ENCODE assay signal across 9 mouse cellular contexts in genomic region chr17:23550856-23551255, GRCm38 (mm10). TPM values are rescaled to one million over a fixed set of nuclear protein-coding genes. Genes with fewer than 3 reads are reported as not detected.
DNase-seq lines count a peak whose midpoint lies in the region; ATAC-seq lines count a peak whose summit lies in the region.
"Had no signal": no experiment of that assay in that cellular context is flagged by ENCODE, and none has a peak within 500 bp of the region (broad histone marks: within the 10 kb centered on the region; RNA-seq: fewer than 3 reads in every experiment).

No protein-coding gene starts in this region.

- 0 out of 2 replicates have a peak, but pooled peaks have one; percentile 1 for ATAC-seq in erythroblast, adult 5-6 weeks (replicated peaks; ENCODE audit: low FRiP score, poor library complexity, severe bottlenecking)
- no peak for ATAC-seq in limb, embryonic 12.5 days (ENCODE audit: insufficient number of reproducible peaks, insufficient read depth, low FRiP score, low TSS enrichment, low read depth)
- ATAC-seq in neural tube, embryonic 12.5 days (ENCODE audit: low FRiP score, low read depth) = 0 out of 2 replicates have a peak, but pooled peaks have one; percentile 10

- H3K4me3 ChIP-seq in limb, embryonic 12.5 days (replicated peaks) = peak overlapping the region; percentile 57
- peak overlapping the region; percentile 54 for H3K4me3 ChIP-seq in neural tube, embryonic 12.5 days

- peak; percentile 30 to 34 for DNase-seq in left cerebral cortex, postnatal 25 days (ENCODE audit: low spot score in 2 of 2)
- no peak for DNase-seq in left cerebral cortex, adult 9 months (ENCODE audit: low spot score in 2 of 2)
- peak; percentile 49 for DNase-seq in T-cell, adult 2 months (ENCODE audit: low spot score)
- no peak for DNase-seq in left cerebral cortex, adult 18-20 months (ENCODE audit: low spot score in 2 of 2)
- DNase-seq in layer of hippocampus, postnatal 25 days (ENCODE audit: extremely low spot score in 1 of 2, low spot score in 1 of 2) = no peak

- intact Hi-C loops in left cerebral cortex, postnatal 25 days (cut with DNase I) = no loop called here

- peak overlapping the region; percentile 45 for H3K9ac ChIP-seq in limb, embryonic 12.5 days (replicated peaks)
- peak overlapping the region; percentile 49 for H3K9ac ChIP-seq in neural tube, embryonic 12.5 days

- no peaks in the 10 kb centered on the region for H3K27me3 ChIP-seq in limb, embryonic 12.5 days
- H3K27me3 ChIP-seq in neural tube, embryonic 12.5 days (replicated peaks) = no peaks in the 10 kb centered on the region

- H3K4me2 ChIP-seq in limb, embryonic 12.5 days = peak overlapping the region; percentile 74
- H3K4me2 ChIP-seq in neural tube, embryonic 12.5 days (replicated peaks) = peak overlapping the region; percentile 74

- WGBS in limb, embryonic 12.5 days = under 1% methylated on average over 15 of the region's 15 CpGs
- WGBS in neural tube, embryonic 12.5 days = under 1% methylated on average over 15 of the region's 15 CpGs

- H3K36me3 ChIP-seq in limb, embryonic 12.5 days = peaks cover 19% of the 10 kb centered on the region
- H3K36me3 ChIP-seq in neural tube, embryonic 12.5 days = peaks cover 9% of the 10 kb centered on the region

- peaks cover 8% of the 10 kb centered on the region for H3K4me1 ChIP-seq in limb, embryonic 12.5 days (replicated peaks)
- H3K4me1 ChIP-seq in neural tube, embryonic 12.5 days = peaks cover 3% of the 10 kb centered on the region

- H3K27ac ChIP-seq in limb, embryonic 12.5 days = peak overlapping the region; percentile 59
- 0 out of 2 replicates have a peak overlapping the region, but pooled peaks have one; percentile 10 for H3K27ac ChIP-seq in neural tube, embryonic 12.5 days

- H3K9me3 ChIP-seq in limb, embryonic 12.5 days = no peaks in the 10 kb centered on the region
- H3K9me3 ChIP-seq in neural tube, embryonic 12.5 days = no peaks in the 10 kb centered on the region

RNA-seq across cellular contexts. Expression of gene Zfp213, which starts 13.2 kb away (rescaled TPM):
- 1 to 10 TPM; 6.5 to 7.0 TPM for total RNA-seq in left cerebral cortex, postnatal 25 days (2021)
- 1.7 and 2.5 TPM in 2 replicates for total RNA-seq in erythroblast, adult 5-6 weeks (2015; ENCODE audit: low replicate concordance)
- total RNA-seq in erythroblast, adult 5-6 weeks (2017; ENCODE audit: low replicate concordance) = 0.34 and 2.5 TPM in 2 replicates
- 24.7 and 26.6 TPM in 2 replicates for polyA plus RNA-seq in limb, embryonic 12.5 days (2016; fragmentation: Nextera tagmentation; extraction: Ambion mirVana)
- 21.3 and 22.6 TPM in 2 replicates for polyA plus RNA-seq in neural tube, embryonic 12.5 days (2016; fragmentation: Nextera tagmentation; extraction: Ambion mirVana)
- total RNA-seq in left cerebral cortex, adult 18-20 months (2021) = 1 to 10 TPM; 6.8 to 7.1 TPM
- total RNA-seq in layer of hippocampus, postnatal 25 days (2021) = 1 to 10 TPM; 5.5 to 7.6 TPM

RNA-seq across cellular contexts. Expression of gene Zfp13, which starts 48.4 kb away (rescaled TPM):
- 10 to 100 TPM; 23.7 to 25.3 TPM for total RNA-seq in left cerebral cortex, postnatal 25 days (2021)
- total RNA-seq in erythroblast, adult 5-6 weeks (2015; ENCODE audit: low replicate concordance) = not detected in 2 replicates
- total RNA-seq in erythroblast, adult 5-6 weeks (2017; ENCODE audit: low replicate concordance) = not detected in 2 replicates
- polyA plus RNA-seq in limb, embryonic 12.5 days (2016; fragmentation: Nextera tagmentation; extraction: Ambion mirVana) = 22.0 and 25.5 TPM in 2 replicates
- polyA plus RNA-seq in neural tube, embryonic 12.5 days (2016; fragmentation: Nextera tagmentation; extraction: Ambion mirVana) = 23.8 and 26.6 TPM in 2 replicates
- total RNA-seq in left cerebral cortex, adult 18-20 months (2021) = 10 to 100 TPM; 27.5 to 29.7 TPM
- total RNA-seq in layer of hippocampus, postnatal 25 days (2021) = 10 to 100 TPM; 30.2 to 35.1 TPM

RNA-seq across cellular contexts. Expression of gene Zscan10, which starts 49.8 kb away (rescaled TPM):
- not detected for total RNA-seq in left cerebral cortex, postnatal 25 days (2021)
- total RNA-seq in erythroblast, adult 5-6 weeks (2015; ENCODE audit: low replicate concordance) = not detected in 2 replicates
- total RNA-seq in erythroblast, adult 5-6 weeks (2017; ENCODE audit: low replicate concordance) = not detected in 2 replicates
- 0.37 and 0.45 TPM in 2 replicates for polyA plus RNA-seq in limb, embryonic 12.5 days (2016; fragmentation: Nextera tagmentation; extraction: Ambion mirVana)
- 0.32 TPM in 1 of 2 replicates, not detected in the other for polyA plus RNA-seq in neural tube, embryonic 12.5 days (2016; fragmentation: Nextera tagmentation; extraction: Ambion mirVana)
- total RNA-seq in left cerebral cortex, adult 18-20 months (2021) = not detected
- total RNA-seq in layer of hippocampus, postnatal 25 days (2021) = not detected
- total RNA-seq: heart, postnatal 10 days had no signal

Comparison
In these comparisons a context has a peak if more than half of its experiments do, and no peak if none do; other contexts are left out.
1. DNase-seq: peak in left cerebral cortex, postnatal 25 days (2 of 2) and T-cell, adult 2 months (single experiment); none in left cerebral cortex, adult 9 months (0 of 2), left cerebral cortex, adult 18-20 months (0 of 2) and layer of hippocampus, postnatal 25 days (0 of 2).
2. RNA of gene Zfp13, which starts 48.4 kb away (total RNA-seq): 30.2 to 35.1 TPM in layer of hippocampus, postnatal 25 days, 27.5 to 29.7 TPM in left cerebral cortex, adult 18-20 months and 23.7 to 25.3 TPM in left cerebral cortex, postnatal 25 days; not detected in erythroblast, adult 5-6 weeks; every median in the first group is over 10 times any median in the second.